Mouse (Mus musculus) neural tube, embryonic 11.5 days (tissue): ENCODE results near the gene Lrrc75b. TPM values are rescaled to one million over a fixed set of nuclear protein-coding genes. Genes with fewer than 3 reads are reported as not detected.

ENCODE experiments used
- ATAC-seq: fragments of 200-750 bp; cut with Nextera tagmentation; 2 replicates; pipeline ENCODE4 v1.8.0; 2017; ENCODE audit warnings: moderate number of reproducible peaks, mild to moderate bottlenecking, moderate TSS enrichment, moderate library complexity; ENCODE audit not compliant: insufficient read depth, low FRiP score, low TSS enrichment
- DNase-seq: peaks from one replicate; pipeline ENCODE4 v3.0.0-alpha.2; 2015; ENCODE audit warnings: low spot score
- H3K27ac ChIP-seq: fragments of 300-500 bp; sonication (generic); 2 replicates; pipeline ENCODE4 v1.5.1; 2014; ENCODE audit warnings: low read depth, mild to moderate bottlenecking, low read length
- H3K27me3 ChIP-seq: fragments of 300-500 bp; sonication (generic); 2 replicates; pipeline ENCODE4 v1.6.1; 2014; ENCODE audit warnings: mild to moderate bottlenecking, low read length, mixed read lengths; ENCODE audit not compliant: control insufficient read depth, insufficient read depth
- H3K36me3 ChIP-seq: fragments of 300-500 bp; sonication (generic); 2 replicates; pipeline ENCODE4 v1.6.1; 2014; ENCODE audit warnings: mild to moderate bottlenecking, low read length, moderate library complexity, mixed read lengths; ENCODE audit not compliant: control insufficient read depth, insufficient read depth
- H3K4me1 ChIP-seq: fragments of 300-500 bp; sonication (generic); 2 replicates; pipeline ENCODE4 v1.6.1; 2014; ENCODE audit warnings: low read length, mixed read lengths; ENCODE audit not compliant: control insufficient read depth, insufficient read depth
- H3K4me2 ChIP-seq: fragments of 300-500 bp; sonication (generic); 2 replicates; pipeline ENCODE4 v1.6.1; 2014; ENCODE audit warnings: low read depth, mild to moderate bottlenecking, moderate library complexity
- H3K4me3 ChIP-seq: fragments of 300-500 bp; sonication (generic); 2 replicates; pipeline ENCODE4 v1.5.1; 2014; ENCODE audit warnings: low read depth, low read length
- H3K9ac ChIP-seq: fragments of 300-500 bp; sonication (generic); 2 replicates; pipeline ENCODE4 v1.6.1; 2014; ENCODE audit warnings: mild to moderate bottlenecking, low read length
- H3K9me3 ChIP-seq: fragments of 300-500 bp; sonication (generic); 2 replicates; pipeline ENCODE4 v1.6.1; 2016; ENCODE audit warnings: low read length; ENCODE audit not compliant: control insufficient read depth
- WGBS: fragments of 180-500 bp; shearing (Covaris S2); extraction: QIAGEN DNeasy Blood & Tissue Kit; methylation state at CpG from one replicate; pipeline ENCODE4 v1.1.7; 2014; 5-methylcytosine and 5-hydroxymethylcytosine counted together
- polyA plus RNA-seq: library from polyadenylated mRNA; unstranded; fragments of >200 nt; fragmentation: Nextera tagmentation; extraction: Ambion mirVana; gene quantifications from 2 replicates; pipeline ENCODE4 v1.2.1, GENCODE M21; 2014

Lrrc75b gene
- polyA plus RNA-seq, 1 experiment from 2014 or later = 6.6 TPM

- no peaks in the 10 kb centered on the region for H3K4me1 ChIP-seq
- H3K36me3 ChIP-seq = no peaks in the 10 kb centered on the region
- no peak overlapping the region for H3K4me3 ChIP-seq
- ATAC-seq (no peak), DNase-seq (no peak)
- no peak overlapping the region for H3K27ac ChIP-seq
- no peaks in the 10 kb centered on the region for H3K27me3 ChIP-seq
- 89% methylated on average over 16 of the region's 16 CpGs for WGBS
- no peak overlapping the region for H3K9ac ChIP-seq
- H3K9me3 ChIP-seq = no peaks in the 10 kb centered on the region
- no peak overlapping the region for H3K4me2 ChIP-seq
These were observed 29.5 kb upstream of the Lrrc75b start for GRCm38 (mm10) chr10:75589651-75590050.

DNA sequence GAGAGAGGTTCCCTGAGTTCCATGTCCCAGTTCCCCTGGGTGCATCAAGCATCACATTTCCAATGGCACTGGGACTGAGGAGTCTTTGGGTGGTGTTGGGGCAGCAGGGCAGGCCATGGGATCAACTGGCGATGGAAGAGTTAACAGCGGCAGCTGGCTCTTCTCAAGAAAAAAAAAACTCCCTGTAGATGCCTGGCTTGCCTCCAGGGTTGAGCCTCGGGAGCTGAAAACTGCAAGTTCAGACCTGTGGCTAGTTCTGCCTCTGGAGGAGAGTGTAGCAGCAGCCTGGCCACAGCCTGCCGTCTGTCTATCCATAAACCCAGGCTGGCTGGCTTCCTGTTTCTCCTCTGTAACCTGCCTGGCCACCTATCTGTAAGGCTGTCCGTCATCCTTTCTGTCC lies 29.0 kb upstream of the Lrrc75b start, which contains the start of gene Ggt5:
Gene Ggt5 (plus strand): TSS at position 212 of the 400 bp plus-strand sequence.
- no peak for ATAC-seq
- H3K27ac ChIP-seq = no peak within 1 kb of the TSS

GRCm38 (mm10) chr10:75588336-75588735 lies 28.2 kb upstream of the Lrrc75b start:
- Histone ChIP-seq H3K4me3 (no peak overlapping the region), H3K27ac (no peak overlapping the region), H3K9me3 (no peaks in the 10 kb centered on the region), H3K36me3 (no peaks in the 10 kb centered on the region), H3K27me3 (no peaks in the 10 kb centered on the region), H3K9ac (no peak overlapping the region), H3K4me2 (no peak overlapping the region), H3K4me1 (no peaks in the 10 kb centered on the region)
- no peak for ATAC-seq
- WGBS = 62% methylated on average over 5 of the region's 5 CpGs
- DNase-seq = no peak

More for the DNA sequence above, 29.0 kb upstream of the Lrrc75b start, which contains the start of gene Ggt5:
- H3K27me3 ChIP-seq = no peaks in the 10 kb centered on the region
- H3K9me3 ChIP-seq = no peaks in the 10 kb centered on the region
- no peak within 1 kb of the TSS for H3K4me2 ChIP-seq
- H3K4me1 ChIP-seq = no peaks in the 10 kb centered on the region
- H3K36me3 ChIP-seq = no peaks in the 10 kb centered on the region
- no peak within 1 kb of the TSS for H3K9ac ChIP-seq
- DNase-seq = no peak
- WGBS = 57% methylated on average over 5 of the region's 5 CpGs
- H3K4me3 ChIP-seq = no peak within 1 kb of the TSS

DNA sequence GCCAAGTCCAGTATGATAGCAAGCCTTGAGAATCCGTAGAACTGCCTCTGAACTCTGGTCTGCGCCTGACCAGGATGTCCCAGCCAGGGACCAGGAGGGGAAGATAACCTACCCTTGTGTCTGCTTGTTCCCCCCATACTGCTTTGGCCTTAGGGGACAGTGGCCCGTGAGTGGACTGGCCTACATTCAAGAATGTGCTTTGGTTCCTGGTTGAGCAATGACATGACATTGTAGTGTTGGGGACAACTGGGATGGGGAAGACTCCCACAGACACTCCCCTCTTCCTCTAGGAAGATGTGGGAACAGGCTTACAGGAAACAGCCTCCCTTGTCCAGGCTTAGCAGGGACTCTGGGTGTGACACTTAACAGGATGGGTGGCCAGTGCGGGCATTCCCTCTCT lies 27.7 kb upstream of the Lrrc75b start:
- no peak overlapping the region for H3K4me2 ChIP-seq
- no peaks in the 10 kb centered on the region for H3K36me3 ChIP-seq
- ATAC-seq (no peak), DNase-seq (no peak)
- H3K4me1 ChIP-seq = no peaks in the 10 kb centered on the region
- no peaks in the 10 kb centered on the region for H3K27me3 ChIP-seq
- no peaks in the 10 kb centered on the region for H3K9me3 ChIP-seq
- 87% methylated on average over 4 of the region's 4 CpGs for WGBS
- no peak overlapping the region for H3K27ac ChIP-seq
- no peak overlapping the region for H3K9ac ChIP-seq
- H3K4me3 ChIP-seq = no peak overlapping the region

DNA sequence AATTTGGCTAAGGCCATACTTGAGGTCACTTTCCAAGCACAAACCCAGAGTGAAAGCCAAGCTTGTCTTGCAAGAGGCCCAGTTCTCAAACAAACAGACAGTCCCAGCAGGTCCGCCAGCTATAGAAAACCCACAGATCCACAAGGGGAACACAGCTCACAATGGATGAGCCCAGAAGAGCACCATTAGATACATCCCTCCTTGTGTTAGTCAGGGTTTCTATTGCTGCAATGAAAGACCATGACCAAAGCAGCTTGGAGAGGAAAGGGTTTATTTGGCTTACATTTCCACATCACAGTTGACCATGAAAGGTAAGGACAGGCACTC lies 26.4 kb upstream of the Lrrc75b start:
- Histone ChIP-seq H3K9me3 (no peaks in the 10 kb centered on the region), H3K9ac (no peak overlapping the region), H3K27ac (no peak overlapping the region), H3K4me1 (no peaks in the 10 kb centered on the region), H3K36me3 (no peaks in the 10 kb centered on the region), H3K4me2 (no peak overlapping the region), H3K4me3 (no peak overlapping the region), H3K27me3 (no peaks in the 10 kb centered on the region)
- WGBS = 96% methylated on average over 1 of the region's 1 CpGs
- DNase-seq = no peak
- ATAC-seq = peak; percentile 42; the same call in 1 of the 2 replicates

- WGBS = 23% methylated on average over 20 of the region's 20 CpGs
- H3K9ac ChIP-seq = no peak overlapping the region
- H3K4me3 ChIP-seq = no peak overlapping the region
These were observed 25.9 kb upstream of the Lrrc75b start for GRCm38 (mm10) chr10:75585876-75586552.

DNA sequence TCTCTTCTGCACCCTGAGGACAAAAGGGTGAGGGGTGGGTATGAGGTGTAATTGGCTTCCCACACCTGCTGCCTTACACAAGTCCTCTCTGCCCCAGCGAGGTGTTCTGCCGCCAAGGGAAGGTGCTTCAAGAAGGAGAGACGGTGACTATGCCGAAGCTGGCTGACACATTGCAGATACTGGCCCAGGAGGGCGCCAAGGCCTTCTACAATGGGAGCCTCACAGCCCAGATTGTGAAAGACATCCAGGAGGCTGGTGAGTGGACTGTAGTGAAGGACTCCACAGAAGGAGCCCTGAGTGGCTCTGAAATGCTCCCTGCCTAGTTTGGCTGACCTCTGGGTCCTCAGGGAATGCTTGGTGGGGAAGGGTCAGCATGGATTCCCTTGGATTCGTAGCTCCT lies 19.0 kb upstream of the Lrrc75b start:
- no peaks in the 10 kb centered on the region for H3K36me3 ChIP-seq
- H3K9ac ChIP-seq = no peak overlapping the region
- H3K4me3 ChIP-seq = no peak overlapping the region
- WGBS = 85% methylated on average over 6 of the region's 6 CpGs
- H3K9me3 ChIP-seq = no peaks in the 10 kb centered on the region
- H3K4me2 ChIP-seq = no peak overlapping the region
- DNase-seq (no peak), ATAC-seq (no peak)
- no peak overlapping the region for H3K27ac ChIP-seq
- H3K27me3 ChIP-seq = no peaks in the 10 kb centered on the region
- H3K4me1 ChIP-seq = no peaks in the 10 kb centered on the region

More at GRCm38 (mm10) chr10:75585876-75586552, 25.9 kb upstream of the Lrrc75b start:
- DNase-seq (peak; percentile 87), ATAC-seq (peak; percentile 81)
- Histone ChIP-seq H3K27ac (no peak overlapping the region), H3K4me2 (peak overlapping the region; percentile 17; the same call in 1 of the 2 replicates), H3K9me3 (no peaks in the 10 kb centered on the region), H3K36me3 (no peaks in the 10 kb centered on the region), H3K4me1 (no peaks in the 10 kb centered on the region), H3K27me3 (no peaks in the 10 kb centered on the region)

GRCm38 (mm10) chr10:75573965-75574364 lies 13.8 kb upstream of the Lrrc75b start:
- H3K27ac ChIP-seq = no peak overlapping the region
- no peak overlapping the region for H3K4me2 ChIP-seq
- H3K4me3 ChIP-seq = no peak overlapping the region
- H3K9ac ChIP-seq = no peak overlapping the region
- H3K4me1 ChIP-seq = no peaks in the 10 kb centered on the region; the same call in 1 of the 2 replicates
- H3K36me3 ChIP-seq = no peaks in the 10 kb centered on the region
- H3K9me3 ChIP-seq = no peaks in the 10 kb centered on the region
- ATAC-seq = no peak
- 87% methylated on average over 9 of the region's 9 CpGs for WGBS
- DNase-seq = no peak
- H3K27me3 ChIP-seq = no peaks in the 10 kb centered on the region

- DNase-seq = no peak
- no peak overlapping the region for H3K27ac ChIP-seq
- H3K9ac ChIP-seq = no peak overlapping the region
- ATAC-seq = no peak
- H3K9me3 ChIP-seq = no peaks in the 10 kb centered on the region
- H3K4me1 ChIP-seq = no peaks in the 10 kb centered on the region; the same call in 1 of the 2 replicates
- H3K4me2 ChIP-seq = no peak overlapping the region
- WGBS = 61% methylated on average over 10 of the region's 10 CpGs
- no peaks in the 10 kb centered on the region for H3K27me3 ChIP-seq
- H3K36me3 ChIP-seq = no peaks in the 10 kb centered on the region
- H3K4me3 ChIP-seq = no peak overlapping the region
These were observed 13.1 kb upstream of the Lrrc75b start for GRCm38 (mm10) chr10:75573181-75573580.
